Mouse (Mus musculus) left cerebral cortex, postnatal 4 days (tissue): ENCODE results near the gene Bdkrb1. TPM values are rescaled to one million over a fixed set of nuclear protein-coding genes. Genes with fewer than 3 reads are reported as not detected.

Experiments used
- DNase-seq: peaks from one replicate; pipeline ENCODE4 v3.0.0-alpha.2; 2022
- intact Hi-C: fragments of 180-260 bp; cut with DNase I; formaldehyde crosslinking; loops from one replicate; pipeline ENCODE4 v1.15.1; 2025
- total RNA-seq, 2 experiments: library from RNA; stranded (reverse); gene quantifications; 2 replicates each; pipeline ENCODE4 v1.2.3; 2021

The Bdkrb1 gene
- total RNA-seq, 2 experiments from 2014 or later = not detected

- intact Hi-C loops = no loop called here
- no peak for DNase-seq
Observed at GRCm38 (mm10) chr12:105597135-105597534, 5.8 kb upstream of the Bdkrb1 start.

- intact Hi-C loops = no loop called here
- DNase-seq = no peak
Observed at GRCm38 (mm10) chr12:105598503-105598902, 4.4 kb upstream of the Bdkrb1 start.

GRCm38 (mm10) chr12:105599098-105599497, 3.8 kb upstream of the Bdkrb1 start:
- no peak for DNase-seq
- intact Hi-C loops = no loop called here

- intact Hi-C loops = loop anchor here (10.0 kb wide), 1 partner anchor 167 kb away; no protein-coding TSS in a partner anchor
- DNase-seq = peak; percentile 73
Observed at GRCm38 (mm10) chr12:105601586-105601985, 1.3 kb upstream of the Bdkrb1 start.

- no peak for DNase-seq
- intact Hi-C loops = loop anchor here (10.0 kb wide), 1 partner anchor 169 kb away; no protein-coding TSS in a partner anchor
Observed at GRCm38 (mm10) chr12:105603904-105604303, 1.0 kb downstream of the Bdkrb1 start.

- DNase-seq = no peak
- intact Hi-C loops = loop anchor here (10.0 kb wide), 1 partner anchor 170 kb away; no protein-coding TSS in a partner anchor
Observed at GRCm38 (mm10) chr12:105605212-105605611, 2.3 kb downstream of the Bdkrb1 start.

- no peak for DNase-seq
- intact Hi-C loops = loop anchor here (10.0 kb wide), 1 partner anchor 172 kb away; no protein-coding TSS in a partner anchor
Observed at GRCm38 (mm10) chr12:105606881-105607280, 4.0 kb downstream of the Bdkrb1 start.

GRCm38 (mm10) chr12:105611045-105611444, 8.2 kb downstream of the Bdkrb1 start:
- intact Hi-C loops = loop anchor here (5.0 kb wide), 1 partner anchor 114 kb away; no protein-coding TSS in a partner anchor
- no peak for DNase-seq

- intact Hi-C loops = loop anchor here (5.0 kb wide), 1 partner anchor 114 kb away; no protein-coding TSS in a partner anchor
- DNase-seq = peak; percentile 80
Observed at GRCm38 (mm10) chr12:105611748-105612147, 8.9 kb downstream of the Bdkrb1 start.

- intact Hi-C loops = loop anchor here (5.0 kb wide), 1 partner anchor 116 kb away; no protein-coding TSS in a partner anchor
- no peak for DNase-seq
Observed at GRCm38 (mm10) chr12:105613559-105613958, 10.7 kb downstream of the Bdkrb1 start.

- intact Hi-C loops = loop anchor here (10.0 kb wide), 1 partner anchor 103 kb away; no protein-coding TSS in a partner anchor
Observed at GRCm38 (mm10) chr12:105622048-105622447, 19.2 kb downstream of the Bdkrb1 start.

GRCm38 (mm10) chr12:105622981-105623539, 20.2 kb downstream of the Bdkrb1 start:
- intact Hi-C loops = loop anchor here (10.0 kb wide), 1 partner anchor 102 kb away; no protein-coding TSS in a partner anchor
- DNase-seq = no peak

More at GRCm38 (mm10) chr12:105622048-105622447, 19.2 kb downstream of the Bdkrb1 start:
- no peak for DNase-seq

- intact Hi-C loops = loop anchor here (10.0 kb wide), 1 partner anchor 99 kb away; no protein-coding TSS in a partner anchor
- DNase-seq = no peak
Observed at GRCm38 (mm10) chr12:105625798-105626197, 22.9 kb downstream of the Bdkrb1 start.

GRCm38 (mm10) chr12:105634374-105635067, 31.6 kb downstream of the Bdkrb1 start:
- no peak for DNase-seq
- intact Hi-C loops = no loop called here

- intact Hi-C loops = no loop called here
- DNase-seq = no peak
Observed at GRCm38 (mm10) chr12:105636551-105636950, 33.7 kb downstream of the Bdkrb1 start.

- no peak for DNase-seq
- intact Hi-C loops = no loop called here
Observed at GRCm38 (mm10) chr12:105637554-105637953, 34.7 kb downstream of the Bdkrb1 start.

GRCm38 (mm10) chr12:105642770-105643321, 40.0 kb downstream of the Bdkrb1 start:
- no peak for DNase-seq
- intact Hi-C loops = no loop called here
